Mouse (Mus musculus) mature B cell (primary cell): ENCODE measurements around the gene Lamc1.

ENCODE experiments used
- in situ Hi-C: fragments of 300-500 bp; cut with MboI; formaldehyde crosslinking; loops from 2 replicates; pipeline ENCODE4 v1.14.3; 2019

Gene Lamc1

DNA sequence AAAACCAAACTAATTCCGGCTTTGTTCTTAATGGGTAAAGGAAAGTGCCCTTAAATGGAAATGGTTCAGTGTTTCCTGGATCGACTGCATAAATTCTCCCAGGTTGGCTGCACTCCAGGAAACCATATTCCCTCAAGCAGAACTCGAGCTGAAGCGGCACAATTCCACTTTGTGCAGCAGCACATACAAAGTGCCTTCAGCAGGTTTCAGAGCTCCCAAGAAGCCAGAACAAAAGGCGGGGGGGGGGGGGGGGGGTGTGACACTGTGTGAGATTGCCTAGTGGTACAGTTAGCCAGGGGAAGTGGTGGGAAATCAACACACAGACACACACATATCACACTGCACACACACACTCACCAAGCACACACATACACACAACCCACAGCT is 140.7 kb downstream of the Lamc1 start:
- in situ Hi-C loops: no loop called here

DNA sequence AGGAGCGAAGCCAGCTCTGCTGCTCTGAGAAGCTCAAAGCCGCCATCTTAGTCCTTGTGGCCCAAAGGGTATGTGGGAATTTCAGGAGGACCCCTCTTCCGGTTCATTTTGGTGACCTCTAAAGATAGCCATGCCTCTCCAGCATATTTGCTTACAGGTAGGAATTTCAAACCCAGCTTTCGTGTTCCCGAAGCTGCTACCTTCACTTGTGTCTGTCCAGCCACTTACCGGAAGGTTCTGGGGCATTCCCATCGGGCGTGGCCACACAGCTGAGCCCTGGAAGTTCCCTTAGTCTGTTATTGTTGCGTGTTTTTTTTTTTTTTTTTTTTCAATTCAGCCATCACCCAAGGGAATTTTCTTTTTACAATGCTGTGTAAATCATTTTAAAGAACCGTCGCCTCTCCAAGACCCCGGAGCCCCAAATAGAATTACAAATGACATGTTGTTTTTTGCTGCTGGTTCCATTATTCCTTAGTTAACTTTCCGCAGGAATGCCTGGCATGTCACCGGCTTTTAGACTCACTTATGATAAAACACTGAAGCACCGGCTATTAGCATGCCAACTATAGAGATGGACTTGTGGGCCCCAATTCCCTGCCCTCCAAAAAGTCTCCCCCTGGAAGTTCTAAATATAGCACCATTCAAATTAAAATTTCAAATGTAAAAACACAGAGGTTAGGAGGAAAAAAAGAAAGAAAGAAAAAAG is 141.2 kb downstream of the Lamc1 start:
- in situ Hi-C loops: no loop called here

GRCm38 (mm10) chr1:153188081-153188480 is 144.5 kb downstream of the Lamc1 start:
- in situ Hi-C loops: no loop called here

DNA sequence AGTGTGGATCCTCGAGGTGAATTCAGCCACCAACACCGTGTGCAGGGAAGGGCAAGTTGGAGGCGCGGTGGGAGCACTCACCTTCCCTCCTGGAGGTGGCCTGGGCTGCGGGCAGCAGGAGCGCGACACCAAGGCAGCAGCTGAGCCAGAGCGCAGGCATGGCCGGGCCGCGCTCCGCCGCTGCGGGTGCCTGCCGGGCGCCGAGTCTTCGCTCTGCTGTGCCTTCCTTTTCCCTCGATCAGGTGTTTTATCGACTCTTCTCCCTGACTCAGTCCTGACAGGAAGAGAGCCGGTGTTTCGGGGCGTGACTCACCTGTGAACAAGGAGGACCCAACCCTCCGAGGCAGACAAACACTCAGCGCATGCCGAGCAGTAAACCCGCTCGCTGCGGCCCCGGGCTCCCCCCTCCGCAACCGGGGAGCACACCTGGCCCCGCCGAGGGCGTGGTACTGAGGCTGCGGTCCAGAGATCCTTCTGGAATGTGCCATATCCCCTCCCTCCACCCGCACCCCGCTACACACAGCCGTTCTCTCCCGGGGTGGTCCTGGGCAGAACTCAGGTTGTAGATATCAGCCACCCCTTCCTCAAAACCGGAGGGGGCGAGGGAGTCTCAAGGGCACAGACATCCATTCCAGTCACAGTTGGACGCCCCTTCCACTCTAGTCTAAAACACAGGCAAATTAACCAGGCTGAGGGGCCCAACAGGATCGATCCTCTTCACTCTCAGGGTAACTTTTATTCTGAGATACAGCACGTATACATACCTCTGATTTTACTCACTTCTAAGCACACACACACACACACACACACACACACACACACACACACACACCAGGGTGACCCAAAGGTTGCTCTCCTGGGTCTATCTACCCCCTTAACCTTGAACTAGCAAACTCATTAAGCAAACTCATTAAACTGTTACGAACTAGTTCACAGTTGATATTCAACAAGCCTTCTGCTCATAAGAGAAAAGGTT is 146.5 kb downstream of the Lamc1 start, which contains the start of gene Lamc2:
Lamc2 (minus strand) TSS at position 620 of the 976 bp plus-strand sequence.
- in situ Hi-C loops: no loop called here

- in situ Hi-C loops: no loop called here
Observed at GRCm38 (mm10) chr1:153180586-153181289, 151.8 kb downstream of the Lamc1 start.

DNA sequence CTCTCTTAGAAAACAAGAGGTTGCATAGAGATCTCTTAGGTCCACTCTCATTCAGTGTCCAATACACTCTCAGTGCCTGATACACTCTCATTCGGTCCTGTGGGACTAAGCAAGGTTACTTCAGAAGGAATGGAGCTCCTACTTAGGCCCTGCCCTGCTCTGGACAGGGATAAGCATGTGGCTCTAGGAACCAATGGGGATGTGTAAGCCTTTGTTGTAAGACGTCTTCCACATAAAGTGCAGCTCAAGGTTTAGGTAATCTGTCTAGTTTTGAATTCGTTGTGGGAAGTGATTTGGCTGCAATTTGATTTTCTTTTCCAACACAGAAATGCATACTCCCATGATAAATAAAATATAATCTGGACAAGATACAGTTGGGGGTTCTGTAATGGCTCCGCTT is 152.4 kb downstream of the Lamc1 start:
- in situ Hi-C loops: no loop called here

DNA sequence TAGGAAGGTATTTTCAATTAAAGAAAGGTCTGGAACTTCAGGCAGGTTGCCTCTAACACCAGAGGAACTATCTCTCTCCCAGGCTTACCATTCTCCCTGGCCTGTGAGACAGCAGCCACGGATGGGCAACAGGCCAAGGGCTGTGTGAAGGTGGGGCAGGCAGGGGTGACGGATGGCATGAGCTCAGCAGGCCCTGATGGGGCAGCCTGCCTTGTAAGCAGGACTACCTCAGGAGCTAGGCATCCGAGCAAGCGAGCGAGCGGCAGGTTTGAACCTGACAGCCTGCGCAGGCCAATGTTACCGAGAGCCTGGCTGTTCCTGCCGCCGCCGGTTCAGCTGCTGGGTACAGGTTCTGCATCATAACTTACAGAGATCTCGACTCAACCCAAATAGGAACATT is 157.8 kb downstream of the Lamc1 start:
- in situ Hi-C loops: no loop called here

DNA sequence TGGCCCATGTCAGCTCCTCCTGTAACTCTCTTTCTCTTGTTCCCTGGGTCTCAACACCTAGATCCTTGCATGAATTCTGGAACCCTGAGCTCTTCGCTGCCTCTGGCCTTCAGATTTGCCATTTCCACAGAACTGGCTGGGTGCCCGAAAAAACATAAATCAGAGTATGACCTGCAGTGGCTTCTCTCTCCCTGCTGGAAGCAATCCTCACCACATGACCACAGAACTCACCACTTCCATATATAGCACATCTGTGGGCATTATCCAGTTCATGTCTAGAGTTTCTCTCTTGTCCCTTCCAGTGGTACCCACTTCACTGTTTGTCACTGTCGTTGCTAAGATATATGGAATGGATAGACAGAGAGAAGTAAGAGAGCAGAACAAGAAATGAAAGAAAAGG is 159.3 kb downstream of the Lamc1 start:
- in situ Hi-C loops: no loop called here

DNA sequence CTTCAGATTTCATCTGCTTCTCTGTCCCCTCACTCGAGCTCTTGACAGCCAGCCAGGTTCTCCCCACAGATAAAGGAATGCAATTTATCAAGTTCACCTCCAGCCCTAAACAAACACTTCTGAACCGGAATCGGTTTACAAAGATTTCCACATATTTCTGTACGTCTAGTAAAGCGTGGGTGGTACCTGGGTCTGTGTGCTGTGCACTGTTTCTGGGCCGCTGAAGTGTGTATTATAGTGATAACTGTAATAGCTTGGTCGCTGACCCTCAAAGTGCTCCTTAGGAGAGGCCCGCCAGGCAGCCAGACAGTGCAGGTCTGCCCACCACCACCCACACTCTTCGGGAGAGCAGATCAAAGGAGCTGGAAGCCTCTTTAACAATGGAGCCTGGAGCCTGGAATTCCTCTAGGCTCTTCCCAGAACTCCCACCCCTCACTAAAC is 160.3 kb downstream of the Lamc1 start:
- in situ Hi-C loops: no loop called here

DNA sequence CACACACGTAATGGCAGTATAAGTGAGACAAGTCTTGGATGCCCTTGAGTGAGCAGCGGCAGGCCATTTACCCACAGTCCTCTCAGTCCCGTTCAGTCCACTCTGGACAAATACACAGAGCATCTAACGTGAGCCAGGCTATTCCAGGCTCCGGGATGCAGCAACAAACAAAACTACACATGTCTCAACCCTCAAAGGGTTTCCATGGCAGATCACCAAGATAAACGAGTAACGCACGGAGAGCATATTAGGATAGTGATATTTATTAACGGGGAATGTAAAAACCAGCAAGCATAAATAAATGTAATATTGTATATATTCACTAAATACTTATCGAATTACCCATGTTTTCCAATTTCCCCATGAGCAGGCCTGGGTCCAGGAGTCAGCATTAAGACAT is 161.6 kb downstream of the Lamc1 start:
- in situ Hi-C loops: no loop called here
